Mouse (Mus musculus) forebrain, embryonic 16.5 days (tissue): ENCODE measurements around the gene Pknox2. TPM values are rescaled to one million over a fixed set of nuclear protein-coding genes. Genes with fewer than 3 reads are reported as not detected.

ENCODE experiments used
- ATAC-seq: fragments of 200-750 bp; cut with Nextera tagmentation; 2 replicates; pipeline ENCODE4 v1.8.0; 2017; ENCODE audit warnings: mild to moderate bottlenecking, moderate library complexity
- H3K27ac ChIP-seq: fragments of 300-500 bp; sonication (generic); 2 replicates; pipeline ENCODE4 v1.5.1; 2014; ENCODE audit warnings: low read length, control low read depth
- H3K27me3 ChIP-seq: fragments of 300-500 bp; sonication (generic); replicated peaks from 2 replicates; pipeline ENCODE4 v1.6.1; 2014; ENCODE audit warnings: low read length; ENCODE audit not compliant: control insufficient read depth, insufficient read depth
- H3K36me3 ChIP-seq: fragments of 300-500 bp; sonication (generic); 2 replicates; pipeline ENCODE4 v1.6.1; 2014; ENCODE audit not compliant: control insufficient read depth, insufficient read depth
- H3K4me1 ChIP-seq: fragments of 300-500 bp; sonication (generic); replicated peaks from 2 replicates; pipeline ENCODE4 v1.6.1; 2014; ENCODE audit warnings: low read length; ENCODE audit not compliant: control insufficient read depth, insufficient read depth
- H3K4me2 ChIP-seq: fragments of 300-500 bp; sonication (generic); 2 replicates; pipeline ENCODE4 v1.6.1; 2014; ENCODE audit warnings: mild to moderate bottlenecking, low read length, control low read depth
- H3K4me3 ChIP-seq: fragments of 300-500 bp; sonication (generic); replicated peaks from 2 replicates; pipeline ENCODE4 v1.5.1; 2014; ENCODE audit warnings: mild to moderate bottlenecking, low read length, control low read depth
- H3K9ac ChIP-seq: fragments of 300-500 bp; sonication (generic); replicated peaks from 2 replicates; pipeline ENCODE4 v1.6.1; 2014; ENCODE audit warnings: low read depth, low read length, control low read depth
- H3K9me3 ChIP-seq: fragments of 300-500 bp; sonication (generic); 2 replicates; pipeline ENCODE4 v1.6.1; 2016; ENCODE audit warnings: low read length; ENCODE audit not compliant: control insufficient read depth
- WGBS: fragments of 180-500 bp; shearing (Covaris S2); extraction: QIAGEN DNeasy Blood & Tissue Kit; methylation state at CpG from one replicate; pipeline ENCODE4 v1.1.7; 2014; 5-methylcytosine and 5-hydroxymethylcytosine counted together
- polyA plus RNA-seq: library from polyadenylated mRNA; unstranded; fragments of >200 nt; fragmentation: Nextera tagmentation; extraction: Ambion mirVana; gene quantifications from 2 replicates; pipeline ENCODE4 v1.2.1, GENCODE M21; 2015

Gene Pknox2
- polyA plus RNA-seq, 1 experiment from 2014 or later = 26.9 TPM

DNA sequence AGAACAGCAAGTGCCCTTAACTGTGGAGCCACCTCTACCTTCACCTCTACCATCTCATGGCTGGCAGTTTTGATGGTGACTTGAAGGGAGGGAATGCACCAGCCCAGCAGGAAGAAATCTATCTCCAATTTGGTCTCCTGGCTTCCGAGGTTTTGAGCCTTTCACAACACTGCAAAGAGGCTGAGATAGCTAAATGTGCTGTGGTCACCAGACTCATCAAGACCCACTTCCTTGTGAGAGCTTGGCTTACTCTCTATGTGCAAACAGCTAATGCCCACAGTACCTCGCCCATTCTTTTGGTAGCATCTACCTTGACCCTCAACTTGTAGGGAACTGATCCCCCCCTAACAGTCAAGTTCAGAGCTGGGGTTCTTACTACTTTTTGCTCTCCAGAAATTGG is 284.6 kb downstream of the Pknox2 start:
- ATAC-seq = no peak
- Histone ChIP-seq H3K36me3 (peaks cover 35% of the 10 kb centered on the region), H3K27ac (no peak overlapping the region), H3K9me3 (no peaks in the 10 kb centered on the region), H3K4me1 (peaks cover 2% of the 10 kb centered on the region; the same call in 1 of the 2 replicates), H3K27me3 (no peaks in the 10 kb centered on the region), H3K9ac (no peak overlapping the region), H3K4me2 (no peak overlapping the region), H3K4me3 (no peak overlapping the region)
- 83% methylated on average over 2 of the region's 2 CpGs for WGBS

DNA sequence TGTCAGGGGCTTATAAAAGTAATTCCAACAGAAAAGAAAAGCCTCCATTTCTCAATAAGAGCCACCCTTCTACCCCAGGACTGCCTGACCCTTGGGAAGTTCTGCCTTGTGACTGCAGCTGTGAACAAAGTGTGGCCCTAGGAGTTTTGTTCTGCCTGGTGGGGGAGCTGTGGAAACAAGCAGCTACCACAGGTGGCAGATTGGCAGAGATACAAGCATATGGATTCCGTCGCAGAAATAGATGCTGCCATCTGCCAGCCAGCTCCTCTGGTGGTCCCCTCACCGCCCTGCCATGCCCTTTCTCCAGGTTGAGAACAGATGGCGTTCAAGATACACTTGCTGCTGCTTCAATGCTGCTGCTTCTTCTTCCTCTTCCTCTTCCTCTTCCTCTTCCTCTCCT is 288.5 kb downstream of the Pknox2 start:
- peak; percentile 50; the same call in 1 of the 2 replicates for ATAC-seq
- WGBS = 20% methylated on average over 4 of the region's 4 CpGs
- H3K36me3 ChIP-seq = peaks cover 16% of the 10 kb centered on the region
- H3K4me2 ChIP-seq = no peak overlapping the region
- no peak overlapping the region for H3K9ac ChIP-seq
- no peaks in the 10 kb centered on the region for H3K27me3 ChIP-seq
- H3K4me3 ChIP-seq = no peak overlapping the region
- H3K9me3 ChIP-seq = no peaks in the 10 kb centered on the region
- no peak overlapping the region for H3K27ac ChIP-seq
- H3K4me1 ChIP-seq = peaks cover 2% of the 10 kb centered on the region; the same call in 1 of the 2 replicates

DNA sequence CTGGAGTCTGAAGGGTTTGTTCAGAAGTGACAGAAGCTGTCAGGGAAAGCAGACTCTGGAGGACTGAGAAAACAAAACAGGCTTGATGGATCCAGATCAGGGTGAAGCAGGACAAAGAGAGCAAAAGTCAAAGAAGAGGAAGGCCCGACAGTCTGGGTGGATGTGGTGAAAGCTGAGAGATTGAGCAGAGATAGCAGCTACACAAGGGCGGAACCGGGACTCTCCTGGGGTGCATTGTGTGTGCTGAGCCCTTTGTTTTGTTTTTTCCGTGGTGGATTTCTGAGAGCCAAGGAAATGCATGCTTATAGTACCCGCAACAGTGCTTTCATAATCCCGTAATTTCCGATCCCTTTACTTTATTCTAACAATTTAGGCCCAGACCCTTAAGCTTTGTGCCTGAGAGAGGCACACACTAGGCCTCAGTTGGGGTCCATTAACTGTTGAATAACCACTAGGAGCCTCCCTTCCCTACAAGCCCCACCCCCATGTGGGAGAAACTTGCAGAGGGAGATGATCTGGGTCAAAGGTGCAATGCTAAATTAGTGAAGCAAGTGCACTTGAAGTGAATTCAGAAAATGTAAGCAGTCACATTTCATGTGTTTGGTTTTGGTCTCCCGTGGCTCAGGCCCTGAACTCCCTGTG is 289.6 kb downstream of the Pknox2 start:
- ATAC-seq = no peak
- Histone ChIP-seq H3K4me2 (no peak overlapping the region), H3K36me3 (peaks cover 14% of the 10 kb centered on the region), H3K27ac (no peak overlapping the region), H3K9ac (no peak overlapping the region), H3K4me3 (no peak overlapping the region), H3K27me3 (no peaks in the 10 kb centered on the region), H3K4me1 (peaks cover 2% of the 10 kb centered on the region; the same call in 1 of the 2 replicates), H3K9me3 (no peaks in the 10 kb centered on the region)
- WGBS = 11% methylated on average over 8 of the region's 8 CpGs

DNA sequence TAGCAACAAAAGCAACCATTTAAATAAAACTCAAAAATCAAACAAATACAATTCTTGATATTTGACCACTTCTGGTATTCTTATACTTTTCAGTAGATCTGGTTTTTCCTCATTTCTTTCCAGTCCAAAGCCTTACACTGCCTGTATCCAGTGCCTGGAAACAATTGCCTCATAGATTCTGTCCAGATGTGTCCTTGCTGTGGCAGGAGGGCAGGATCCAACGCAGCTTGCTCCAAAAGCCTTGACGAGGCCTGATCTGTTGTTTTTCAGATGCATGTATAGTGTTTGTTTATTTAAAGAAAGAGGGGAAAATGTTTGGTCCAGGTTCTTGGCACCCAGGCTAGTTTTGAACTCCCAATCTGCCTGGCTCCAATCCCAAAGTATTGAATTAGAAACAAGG is 290.9 kb downstream of the Pknox2 start:
- Histone ChIP-seq H3K27me3 (no peaks in the 10 kb centered on the region), H3K9ac (no peak overlapping the region), H3K4me3 (no peak overlapping the region), H3K4me2 (no peak overlapping the region), H3K27ac (no peak overlapping the region), H3K9me3 (no peaks in the 10 kb centered on the region), H3K36me3 (peaks cover 22% of the 10 kb centered on the region), H3K4me1 (peaks cover 2% of the 10 kb centered on the region; the same call in 1 of the 2 replicates)
- 58% methylated on average over 2 of the region's 2 CpGs for WGBS
- ATAC-seq = no peak

- 93% methylated on average over 2 of the region's 2 CpGs for WGBS
- Histone ChIP-seq H3K9ac (no peak overlapping the region), H3K4me3 (no peak overlapping the region), H3K36me3 (peaks cover 33% of the 10 kb centered on the region), H3K4me1 (no peaks in the 10 kb centered on the region), H3K9me3 (no peaks in the 10 kb centered on the region), H3K4me2 (no peak overlapping the region), H3K27me3 (no peaks in the 10 kb centered on the region), H3K27ac (no peak overlapping the region)
- ATAC-seq = no peak
These were observed 295.0 kb downstream of the Pknox2 start for GRCm38 (mm10) chr9:36852175-36852574.

GRCm38 (mm10) chr9:36850091-36850490 is 297.1 kb downstream of the Pknox2 start:
- H3K4me1 ChIP-seq = no peaks in the 10 kb centered on the region
- ATAC-seq = 0 out of 2 replicates have a peak, but pooled peaks have one; percentile 38
- no peak overlapping the region for H3K9ac ChIP-seq
- no peak overlapping the region for H3K4me2 ChIP-seq
- WGBS = 41% methylated on average over 1 of the region's 1 CpGs
- peaks cover 43% of the 10 kb centered on the region for H3K36me3 ChIP-seq
- no peak overlapping the region for H3K4me3 ChIP-seq
- no peaks in the 10 kb centered on the region for H3K27me3 ChIP-seq
- H3K9me3 ChIP-seq = no peaks in the 10 kb centered on the region
- H3K27ac ChIP-seq = no peak overlapping the region

DNA sequence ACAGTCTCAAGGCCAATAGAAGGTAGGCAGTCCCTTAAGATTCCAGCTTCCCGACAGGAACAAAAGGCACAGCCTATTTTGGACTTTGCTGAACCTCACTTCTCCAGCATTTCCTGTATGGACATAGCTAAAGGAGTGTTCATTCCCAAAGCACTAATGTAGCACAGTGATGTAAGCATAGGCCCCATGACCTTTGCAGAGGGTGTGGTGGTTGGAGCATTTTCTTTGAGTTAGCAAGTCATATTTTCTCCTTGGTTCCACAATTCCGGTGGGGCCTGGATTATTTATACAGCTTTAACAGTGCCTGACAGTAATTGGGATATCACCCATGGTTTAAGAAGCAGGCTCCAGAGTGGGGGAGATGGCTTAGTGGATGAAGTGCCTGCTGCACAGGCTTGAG is 298.5 kb downstream of the Pknox2 start:
- no peak for ATAC-seq

GRCm38 (mm10) chr9:36846346-36846745 is 300.9 kb downstream of the Pknox2 start:
- Histone ChIP-seq H3K4me3 (no peak overlapping the region), H3K27me3 (no peaks in the 10 kb centered on the region), H3K9me3 (no peaks in the 10 kb centered on the region), H3K36me3 (peaks cover 44% of the 10 kb centered on the region), H3K4me1 (no peaks in the 10 kb centered on the region), H3K4me2 (no peak overlapping the region), H3K9ac (no peak overlapping the region), H3K27ac (no peak overlapping the region)
- WGBS = 18% methylated on average over 4 of the region's 4 CpGs
- ATAC-seq = no peak

More for the DNA sequence above, 298.5 kb downstream of the Pknox2 start:
- H3K9me3 ChIP-seq = no peaks in the 10 kb centered on the region
- H3K36me3 ChIP-seq = peaks cover 55% of the 10 kb centered on the region
- H3K9ac ChIP-seq = no peak overlapping the region
- H3K4me3 ChIP-seq = no peak overlapping the region
- H3K4me1 ChIP-seq = no peaks in the 10 kb centered on the region
- no peak overlapping the region for H3K27ac ChIP-seq
- no peak overlapping the region for H3K4me2 ChIP-seq
- H3K27me3 ChIP-seq = no peaks in the 10 kb centered on the region
- WGBS = 82% methylated on average over 2 of the region's 2 CpGs
